Mouse (Mus musculus): ENCODE data around the gene Plppr2.
A peak's percentile ranks its signal among the peaks of the same experiment; 100 is the strongest.

The Plppr2 gene

DNA sequence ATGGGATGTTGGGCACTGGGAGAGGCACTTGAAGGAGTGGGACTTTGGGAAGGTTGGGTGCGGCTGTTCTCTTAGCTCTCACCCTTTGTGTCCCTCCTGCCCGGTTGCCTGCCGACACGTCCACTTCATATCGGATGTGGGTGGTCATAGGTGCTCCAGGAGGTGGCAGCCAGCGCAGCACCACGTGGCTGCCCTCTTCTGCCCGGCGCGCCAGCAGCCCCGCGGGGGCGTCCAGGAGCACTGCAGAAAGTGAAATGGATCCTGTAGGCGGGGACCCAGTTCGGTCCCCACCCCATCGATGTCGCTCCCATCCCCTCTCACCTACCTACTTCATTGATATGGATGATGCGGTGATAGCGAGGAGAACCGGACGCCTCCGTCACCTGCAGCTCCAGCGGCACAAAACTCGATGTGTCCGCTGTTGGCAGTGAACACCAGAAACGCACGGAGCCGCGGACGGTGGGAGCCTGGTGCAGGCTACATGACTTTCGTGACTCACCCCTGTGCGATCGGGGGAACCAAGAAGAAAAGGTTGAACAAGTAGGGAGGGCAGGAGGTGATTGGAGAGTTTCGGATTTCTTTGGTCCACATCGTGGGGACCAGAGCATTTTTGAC, 24.6 kb downstream of the Plppr2 start:
- DNase-seq (ENCODE audit: low spot score in 2 of 2): no peak

DNA sequence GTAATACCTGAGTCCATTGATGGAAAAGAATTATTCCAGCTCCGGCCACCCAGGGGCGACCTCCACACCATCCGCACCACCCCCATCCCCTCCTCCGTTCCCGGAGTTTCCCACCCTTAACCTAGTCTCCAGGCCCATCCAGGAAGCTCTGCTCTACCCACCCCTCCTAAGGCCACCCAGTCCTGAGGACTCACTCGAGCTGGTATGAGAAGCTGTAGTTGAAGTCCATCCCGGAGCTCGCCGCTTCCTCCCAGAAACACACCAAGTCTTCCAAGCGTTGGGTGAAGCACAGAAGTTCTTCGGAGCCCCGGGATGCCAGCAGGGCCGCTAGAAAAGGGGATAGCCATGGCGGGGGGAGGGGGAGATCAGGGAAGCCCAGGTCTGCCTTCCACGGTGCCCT, 25.2 kb downstream of the Plppr2 start:
- DNase-seq (ENCODE audit: low spot score in 2 of 2): no peak

DNA sequence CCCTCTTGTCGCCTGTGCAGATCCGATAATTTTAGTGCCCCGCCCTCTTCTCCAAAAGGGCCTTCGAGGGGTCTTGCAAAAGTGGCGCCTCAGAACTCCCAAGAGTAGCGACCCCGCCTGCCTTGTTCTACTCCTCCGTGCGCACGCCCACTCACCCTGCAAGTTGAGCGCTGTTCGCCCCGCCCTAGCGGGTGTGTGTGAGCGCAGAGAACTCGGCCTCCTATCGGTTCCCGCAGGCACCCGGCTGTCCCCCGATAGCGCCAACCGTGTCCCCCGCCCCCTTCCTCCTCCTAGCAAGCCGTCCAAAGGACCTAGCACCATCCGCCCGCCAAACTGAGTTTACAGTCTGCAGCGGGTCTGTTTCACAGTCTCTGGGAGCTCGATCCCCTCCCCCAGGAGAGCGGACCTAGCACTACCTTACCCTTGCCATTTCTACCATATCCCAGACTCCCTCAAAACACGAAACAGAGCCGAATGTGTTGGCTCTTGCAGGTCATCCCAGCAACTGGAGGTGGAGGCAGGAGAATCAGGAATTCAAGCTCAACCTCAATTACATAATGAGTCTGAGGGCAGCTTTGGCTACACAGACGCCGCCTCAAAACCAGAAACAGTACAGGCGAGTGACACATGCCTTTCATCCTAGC, 25.7 kb downstream of the Plppr2 start:
- DNase-seq (ENCODE audit: low spot score in 2 of 2): peak; percentile 70 to 84

DNA sequence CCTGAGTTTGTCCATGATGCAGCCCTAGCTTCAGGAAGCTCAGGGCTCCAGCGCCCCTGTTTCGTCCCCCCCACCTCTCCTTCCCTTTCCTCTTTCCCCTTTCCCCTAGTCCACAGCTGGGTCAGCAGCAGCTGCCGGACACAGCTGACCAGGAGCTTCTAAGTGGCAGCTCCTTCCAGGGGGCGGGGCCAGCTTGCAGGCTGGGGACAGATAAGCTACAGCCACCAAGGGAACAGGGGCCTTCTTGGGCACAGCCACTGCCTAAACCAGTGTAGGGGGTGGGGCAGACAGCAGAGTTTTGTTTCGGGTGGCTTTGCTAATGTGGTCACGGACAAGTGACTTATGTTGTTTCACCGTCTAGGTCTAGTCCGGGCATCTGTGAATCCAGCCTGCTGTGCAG, 26.6 kb downstream of the Plppr2 start, which contains the start of gene Epor:
Epor (minus strand) TSS at position 90 of the 400 bp plus-strand sequence.
- no peak for DNase-seq (ENCODE audit: low spot score in 2 of 2)

DNA sequence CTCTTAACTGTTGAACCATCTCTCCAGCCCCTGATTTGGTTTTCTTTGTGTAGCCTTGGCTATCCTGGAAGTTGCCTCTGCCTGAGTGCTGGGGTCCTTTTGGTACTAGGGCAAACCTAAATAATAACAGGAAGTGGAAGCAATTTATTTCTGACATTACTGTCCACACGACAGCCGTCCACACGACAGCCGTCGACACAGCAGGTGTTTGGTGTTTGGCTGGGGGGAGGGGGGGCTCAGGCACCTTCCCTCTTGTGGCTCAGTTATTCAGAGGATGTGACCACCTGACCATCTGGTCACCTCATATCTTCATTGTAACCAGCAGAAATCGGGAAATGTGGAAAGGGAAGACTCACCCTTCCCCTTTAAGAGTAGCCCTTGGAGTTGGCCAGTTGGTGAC, 32.0 kb downstream of the Plppr2 start:
- DNase-seq (ENCODE audit: low spot score in 2 of 2): no peak

- no peak for DNase-seq (ENCODE audit: low spot score in 2 of 2)
Measured at GRCm38 (mm10) chr9:21969304-21969703, 32.5 kb downstream of the Plppr2 start.

GRCm38 (mm10) chr9:21976626-21977175, 39.9 kb downstream of the Plppr2 start:
- DNase-seq (ENCODE audit: low spot score in 2 of 2): no peak

- no peak for DNase-seq (ENCODE audit: low spot score in 2 of 2)
Measured at GRCm38 (mm10) chr9:21977331-21977730, 40.5 kb downstream of the Plppr2 start.

DNA sequence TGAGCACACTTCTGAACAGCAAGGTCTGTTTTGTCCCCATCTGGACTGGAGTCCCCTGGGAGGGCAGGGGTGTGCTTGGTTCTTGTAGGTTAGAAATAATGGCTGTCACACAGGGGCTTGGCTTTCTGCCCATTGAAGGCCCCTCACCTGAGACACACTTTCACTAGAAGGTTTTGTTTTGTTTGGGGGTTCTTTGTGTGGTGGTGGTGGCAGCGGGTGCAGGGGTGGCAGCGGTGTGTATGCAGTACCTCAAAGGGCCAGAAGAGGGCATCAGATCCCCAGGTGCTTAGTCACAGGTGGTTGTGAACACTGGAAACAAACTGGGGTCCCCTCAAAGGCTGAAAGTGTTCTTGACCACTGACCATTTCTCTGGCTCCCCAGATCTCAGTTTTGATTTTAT, 41.1 kb downstream of the Plppr2 start:
- no peak for DNase-seq (ENCODE audit: low spot score in 2 of 2)

DNA sequence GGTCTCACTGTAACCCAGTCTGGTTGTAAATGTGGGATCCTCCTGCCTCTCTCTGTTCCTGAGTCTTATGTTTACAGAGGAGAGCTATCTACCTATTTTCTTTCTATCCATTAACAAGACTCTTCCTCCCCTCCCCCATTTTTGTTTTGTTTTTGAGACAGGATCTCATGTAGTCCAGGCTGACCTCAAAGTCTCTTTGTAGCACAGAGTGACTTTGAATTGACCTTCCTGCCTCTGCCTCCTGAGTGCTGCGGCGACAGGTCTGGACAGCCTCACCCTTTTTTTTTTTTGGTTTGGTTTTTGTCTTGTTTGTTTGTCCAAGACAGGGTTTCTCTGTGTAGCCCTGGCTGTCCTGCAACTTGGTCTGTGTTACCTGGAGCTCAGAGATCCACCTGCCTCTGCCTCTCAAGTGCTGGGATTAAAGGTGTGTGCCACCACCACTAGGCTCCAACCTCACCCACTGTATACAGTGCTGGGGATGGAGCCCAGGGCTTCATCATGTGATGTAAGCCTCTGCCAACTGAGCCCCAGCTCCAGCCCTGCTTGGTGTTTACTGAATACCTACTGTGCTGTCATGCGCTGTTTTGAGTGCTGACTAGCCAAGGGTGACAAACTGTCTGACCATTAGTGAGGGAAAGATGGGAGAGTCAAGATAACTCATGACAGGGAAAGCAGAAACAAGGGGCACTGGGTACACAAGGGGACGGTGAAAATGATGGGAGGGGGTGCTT, 41.7 kb downstream of the Plppr2 start:
- no peak for DNase-seq (ENCODE audit: low spot score in 2 of 2)

GRCm38 (mm10) chr9:21983911-21984310, 47.1 kb downstream of the Plppr2 start:
- no peak for DNase-seq (ENCODE audit: low spot score in 2 of 2)

GRCm38 (mm10) chr9:21987592-21988342, 50.9 kb downstream of the Plppr2 start:
- no peak for DNase-seq (ENCODE audit: low spot score in 2 of 2)

DNA sequence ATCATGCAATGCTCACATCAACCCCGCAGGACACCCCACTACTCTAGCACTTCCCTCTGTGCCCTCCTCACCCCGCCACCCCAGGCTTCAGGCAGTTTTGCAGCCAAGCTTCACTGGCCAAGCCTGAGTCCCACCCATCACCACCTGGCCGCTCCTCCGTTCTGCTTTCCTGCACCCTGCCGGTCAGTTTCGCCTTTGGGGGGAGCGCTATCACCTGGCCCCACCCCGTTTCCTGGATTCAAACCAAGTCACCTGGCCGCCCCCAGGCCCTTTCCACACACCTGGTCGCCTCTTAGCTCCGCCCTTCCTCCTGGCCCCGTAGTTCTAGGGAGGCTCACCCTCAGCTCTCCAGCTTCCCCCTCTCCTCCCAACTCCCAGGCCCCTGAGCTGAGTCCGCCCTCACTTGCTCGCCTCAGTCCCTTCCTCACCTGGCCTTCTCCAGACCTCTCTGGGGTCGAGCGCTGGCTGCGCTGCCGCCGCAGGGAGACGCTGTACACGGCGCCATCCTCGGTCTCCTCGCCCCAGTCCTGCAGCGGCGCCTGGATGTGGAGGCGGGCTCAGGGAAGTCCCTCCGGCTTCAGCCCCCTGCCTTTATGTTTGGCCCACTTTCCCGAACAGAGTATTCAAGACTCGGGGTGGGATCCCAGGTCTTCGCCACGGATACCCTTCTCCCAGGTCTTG, 51.7 kb downstream of the Plppr2 start:
- no peak for DNase-seq (ENCODE audit: low spot score in 2 of 2)

DNA sequence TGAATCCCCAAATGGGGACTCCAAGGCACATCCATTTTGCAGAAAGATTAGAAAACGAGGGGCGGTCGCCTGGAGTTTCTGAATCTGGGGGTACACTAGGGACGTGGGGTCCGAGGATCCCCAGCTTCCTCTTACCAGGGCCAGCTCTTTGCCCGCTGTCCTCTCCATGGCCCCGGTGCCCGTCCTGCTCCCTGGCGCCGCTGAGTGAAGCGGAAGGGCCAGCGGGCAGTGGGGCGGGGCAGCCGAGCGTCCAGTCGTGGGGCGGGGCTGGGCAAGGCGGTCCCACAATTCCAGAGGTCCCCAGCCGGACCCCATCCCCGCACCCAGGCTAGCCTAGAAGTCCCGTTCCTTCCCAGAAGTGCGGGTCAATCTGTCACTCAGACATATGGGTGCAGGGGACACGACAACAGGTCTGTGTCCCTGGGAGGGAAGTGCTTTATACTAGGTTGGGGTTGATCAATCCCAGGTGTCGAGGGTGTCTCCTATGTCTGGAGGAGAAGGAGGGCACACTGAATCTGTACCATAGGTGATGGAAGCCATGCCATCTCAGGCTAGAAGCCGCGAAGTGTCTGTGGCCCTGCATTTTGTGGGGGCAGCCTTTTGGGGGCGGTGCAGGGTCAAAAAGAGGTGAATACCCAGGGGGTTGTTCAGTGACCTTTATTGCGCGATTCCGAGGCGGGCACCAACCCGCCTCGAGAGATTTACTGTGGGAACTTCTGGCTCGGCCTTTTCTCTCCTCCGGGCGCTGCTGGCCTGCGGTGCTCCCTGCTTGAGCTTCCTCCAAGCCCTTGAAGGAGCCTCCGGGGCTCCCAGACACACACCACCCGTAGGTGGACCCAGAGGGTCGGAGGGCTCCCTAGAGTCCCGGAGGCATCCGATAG, 52.6 kb downstream of the Plppr2 start, which contains the start of gene Rgl3:
Rgl3 (minus strand) TSS at position 217 of the 881 bp plus-strand sequence.
- DNase-seq (ENCODE audit: low spot score in 2 of 2): no peak

GRCm38 (mm10) chr9:21992227-21992626, 55.4 kb downstream of the Plppr2 start:
- DNase-seq (ENCODE audit: low spot score in 2 of 2): no peak

GRCm38 (mm10) chr9:21996178-21996867, 59.5 kb downstream of the Plppr2 start:
- DNase-seq (ENCODE audit: low spot score in 2 of 2): no peak

Data from right cerebral cortex, postnatal 36 days (tissue).